Mouse (Mus musculus) heart, adult 2 months (tissue): ENCODE results near the gene Tmem221.

Source experiments
- CTCF ChIP-seq: fragments of 200-600 bp; IDR thresholded peaks from 2 replicates; pipeline ENCODE4 v1.8.1; 2022; ENCODE audit warnings: antibody characterized with exemption, mild to moderate bottlenecking, moderate library complexity
- EP300 ChIP-seq: fragments of 200-500 bp; IDR thresholded peaks from 2 replicates; pipeline ENCODE4 v1.6.1; 2011; ENCODE audit warnings: low read depth, low read length, control low read depth; ENCODE audit not compliant: insufficient read depth

DNA sequence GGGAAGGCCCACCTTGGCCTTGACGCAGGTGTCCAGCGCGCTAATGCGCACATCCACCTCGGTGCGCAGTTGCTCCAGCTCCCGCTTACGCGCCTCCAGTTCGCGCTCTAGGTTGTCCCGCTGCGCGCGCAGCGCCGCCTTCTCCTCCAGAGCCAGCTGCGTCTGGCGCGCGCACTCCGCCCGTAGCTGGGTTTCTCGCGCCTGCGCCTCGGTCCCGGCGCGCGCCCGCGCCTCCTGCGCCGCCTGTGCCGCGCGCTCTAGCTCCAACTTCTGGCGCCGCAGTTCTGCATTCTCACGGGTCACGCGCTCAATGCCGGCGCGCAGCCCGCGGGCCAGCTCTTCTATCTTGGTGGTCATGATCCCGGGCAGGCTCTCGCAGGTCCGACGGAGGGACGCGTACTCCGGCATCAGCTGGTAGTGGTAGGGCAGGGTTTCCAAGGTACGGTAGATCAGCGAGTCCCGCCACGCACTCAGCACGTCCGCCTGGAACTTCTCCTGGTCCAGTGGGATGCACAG is 51.0 kb downstream of the Tmem221 start:
- TF ChIP-seq CTCF (no peak), EP300 (no peak)
